Mouse (Mus musculus) layer of hippocampus, adult 9-11 months (tissue): Measurements from ENCODE around the gene Trim32.
A peak's percentile ranks its signal among the peaks of the same experiment; 100 is the strongest.

Source experiments
- DNase-seq: peaks from one replicate; pipeline ENCODE4 v3.0.0; 2022

Gene Trim32

DNA sequence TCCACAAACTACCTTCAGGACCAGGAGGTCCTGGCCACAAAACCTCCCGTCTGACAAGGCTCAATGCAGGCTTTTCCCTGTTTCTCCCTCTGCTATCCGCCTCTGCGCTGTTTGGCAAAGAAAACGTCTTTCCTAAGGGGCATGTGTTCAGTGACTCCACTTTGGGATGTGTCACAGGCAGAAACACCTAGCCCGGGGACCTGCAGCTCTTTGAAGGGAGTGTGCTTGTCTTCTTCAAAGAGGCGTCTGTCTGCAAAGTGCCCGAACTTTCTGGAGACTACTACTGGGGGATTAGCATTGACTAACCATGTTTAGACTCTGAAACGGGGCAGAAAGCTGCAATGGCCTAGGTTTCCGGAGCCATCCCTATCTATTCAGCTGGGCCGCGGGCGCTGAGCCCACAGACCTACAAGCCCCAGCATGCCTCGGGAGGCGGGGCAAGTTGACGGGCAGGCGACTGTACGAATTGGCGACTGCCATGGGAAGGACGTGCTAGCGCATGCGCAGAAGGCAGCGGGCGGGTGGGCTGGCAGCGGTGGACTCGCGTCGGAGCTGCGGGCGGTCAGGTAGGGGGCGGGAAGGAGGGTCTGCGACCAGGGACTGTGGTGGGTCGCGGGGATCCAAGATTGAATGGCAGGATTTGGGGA is at the start of gene Trim32:
Trim32 (plus strand) TSS at position 483 of the 647 bp plus-strand sequence.
- DNase-seq = peak; percentile 98

- no peak for DNase-seq
Observed at GRCm38 (mm10) chr4:65565493-65565892, 39.3 kb upstream of the Trim32 start.

DNA sequence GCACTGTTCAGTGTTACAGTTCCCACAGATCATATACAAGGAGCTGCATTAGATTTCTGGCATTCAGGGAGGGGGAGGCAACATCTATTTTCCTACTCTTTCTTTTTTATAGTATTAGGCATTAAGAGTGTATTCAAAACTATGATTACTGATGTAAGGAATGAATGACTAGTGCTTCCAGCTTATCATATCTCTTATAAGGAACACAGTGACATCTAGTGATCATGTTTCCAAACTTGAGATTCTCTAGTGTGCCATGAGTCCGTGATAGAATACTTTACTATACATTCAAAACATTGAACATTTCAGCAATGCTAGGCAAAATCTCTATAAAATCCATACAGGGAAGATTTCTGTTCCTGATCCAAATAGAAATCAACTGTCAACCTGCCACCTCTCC is 24.5 kb upstream of the Trim32 start:
- DNase-seq = no peak

GRCm38 (mm10) chr4:65586947-65587346 is 17.8 kb upstream of the Trim32 start:
- DNase-seq = no peak

- DNase-seq = no peak
Observed at GRCm38 (mm10) chr4:65589780-65590179, 15.0 kb upstream of the Trim32 start.

DNA sequence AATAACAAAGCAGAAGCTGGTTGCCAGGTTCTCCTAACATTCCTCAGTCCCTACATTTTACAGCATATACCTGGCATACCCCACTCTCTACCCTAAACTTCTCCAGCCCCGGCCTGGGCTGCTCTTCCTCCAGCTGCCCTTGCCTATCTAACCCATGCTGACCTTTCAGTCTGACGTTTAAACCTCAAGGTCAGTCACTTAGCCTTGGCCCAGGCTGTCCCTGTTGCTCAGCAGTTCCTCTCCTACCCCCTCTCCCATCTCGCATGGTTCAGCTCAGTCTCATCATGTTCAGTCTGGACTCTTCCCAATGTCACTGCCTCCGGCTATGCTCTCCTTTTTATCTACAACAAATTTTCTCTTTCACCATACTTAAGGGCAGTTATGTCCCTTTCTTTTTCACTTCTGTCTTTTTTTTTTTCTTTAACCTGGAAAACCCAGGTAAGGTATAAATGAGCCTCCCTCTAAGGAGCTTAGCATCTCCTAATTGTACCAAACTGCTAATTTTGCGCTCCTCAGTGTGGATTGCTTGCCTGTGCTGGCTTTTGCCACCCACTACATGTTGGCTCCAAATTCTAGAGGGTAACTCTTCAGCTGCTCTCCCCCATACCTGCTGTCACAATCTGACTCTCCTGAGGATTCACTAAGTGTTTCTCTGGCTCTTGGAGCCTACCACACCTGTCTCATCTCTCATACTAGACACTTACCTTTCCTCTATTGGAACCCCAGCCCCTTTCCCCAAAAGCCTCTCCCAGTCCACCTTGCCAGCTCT is 10.0 kb upstream of the Trim32 start:
- no peak for DNase-seq

DNA sequence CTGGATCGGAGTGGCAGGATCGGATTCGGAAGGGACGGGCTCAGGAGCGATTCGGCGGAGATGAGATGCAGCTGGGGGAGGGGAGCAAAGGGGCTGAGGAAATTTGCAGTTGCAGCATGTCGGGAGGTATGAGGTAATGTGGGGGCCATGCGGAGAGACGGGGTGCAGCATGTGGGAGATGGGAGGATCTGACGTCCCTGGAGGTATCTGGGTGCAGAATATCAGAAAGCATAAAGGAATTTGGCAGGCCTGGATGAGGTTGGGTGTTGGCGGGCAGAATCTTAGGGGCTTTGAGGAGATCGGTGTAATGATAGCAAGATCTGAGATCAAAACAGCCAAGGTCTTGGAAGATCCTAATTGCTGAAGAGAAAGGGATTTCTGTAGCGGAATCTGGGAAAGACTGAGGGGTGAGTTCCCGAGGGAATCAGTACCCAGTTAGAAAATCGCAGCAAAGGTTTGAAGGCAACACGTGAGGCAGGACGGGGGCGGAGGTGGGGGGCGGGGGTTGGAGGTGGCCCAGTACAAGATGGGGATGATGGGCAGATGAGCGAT is 441 bp downstream of the Trim32 start:
- DNase-seq = peak; percentile 76

DNA sequence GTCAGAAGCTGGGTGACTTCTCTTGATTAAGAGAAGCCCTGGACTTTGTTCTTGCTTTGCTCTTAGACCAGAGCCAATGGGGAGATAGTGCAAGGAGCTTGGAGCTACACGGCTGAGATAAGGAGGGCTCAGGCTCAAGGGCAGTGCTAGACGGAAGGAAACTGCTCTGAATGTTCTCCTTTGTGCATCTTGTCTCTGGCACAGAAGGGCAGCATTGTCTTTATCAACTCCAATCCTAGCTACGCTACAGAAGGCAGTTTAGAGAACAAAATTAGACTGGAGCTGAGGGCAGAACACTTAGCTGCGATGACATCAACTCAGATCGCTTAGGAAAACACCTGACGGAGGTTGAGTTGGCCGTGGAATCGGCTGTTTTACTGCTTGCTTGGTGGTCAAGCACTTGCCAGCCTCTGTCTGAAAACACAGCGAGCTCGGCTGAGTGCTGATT is 2.4 kb downstream of the Trim32 start:
- no peak for DNase-seq

DNA sequence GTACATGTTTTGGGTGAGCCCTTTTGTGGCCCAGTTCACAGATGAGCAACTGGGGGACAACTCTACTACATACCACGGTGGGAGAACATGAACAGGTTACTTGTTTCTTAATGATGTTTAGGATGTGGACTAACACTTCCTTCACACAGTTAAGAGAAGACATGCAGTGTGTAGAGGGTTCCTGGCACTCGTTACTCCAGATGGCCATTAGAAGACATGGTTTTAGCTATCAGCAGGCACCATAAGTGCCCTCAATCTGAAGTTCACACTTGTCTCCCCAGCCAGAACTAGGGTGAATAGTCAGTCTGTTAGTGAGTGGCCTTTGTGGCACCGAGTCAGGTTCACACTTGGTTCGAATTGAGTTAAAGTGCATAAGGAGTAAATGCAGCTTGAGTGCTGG is 3.3 kb downstream of the Trim32 start:
- DNase-seq = no peak

- DNase-seq = no peak
Observed at GRCm38 (mm10) chr4:65610329-65610728, 5.5 kb downstream of the Trim32 start.

- peak; percentile 67 for DNase-seq
Observed at GRCm38 (mm10) chr4:65610896-65611295, 6.1 kb downstream of the Trim32 start.

- DNase-seq = no peak
Observed at GRCm38 (mm10) chr4:65613135-65613534, 8.3 kb downstream of the Trim32 start.

- no peak for DNase-seq
Observed at GRCm38 (mm10) chr4:65620125-65620524, 15.3 kb downstream of the Trim32 start.

DNA sequence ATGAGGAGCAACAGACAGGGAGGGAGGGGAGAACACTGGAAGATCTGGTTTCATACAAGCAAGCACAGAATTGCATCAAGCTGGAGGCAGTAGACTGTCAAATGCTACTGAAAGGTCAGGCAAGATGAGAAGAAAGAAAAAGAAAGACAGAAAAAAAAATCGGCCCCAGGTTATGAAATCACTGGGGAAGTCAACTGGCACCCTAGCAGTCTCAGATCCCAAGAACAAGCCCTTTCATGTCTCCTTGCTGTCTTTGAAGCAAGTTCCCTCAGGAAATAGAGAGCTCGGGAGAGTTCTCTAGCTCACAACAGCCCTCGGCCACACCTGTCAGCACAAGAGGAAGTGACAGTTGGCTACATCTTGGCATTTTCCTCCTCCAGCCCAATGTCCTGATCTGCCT is 33.4 kb downstream of the Trim32 start:
- no peak for DNase-seq

GRCm38 (mm10) chr4:65642611-65643010 is 37.8 kb downstream of the Trim32 start:
- no peak for DNase-seq

GRCm38 (mm10) chr4:65654723-65655122 is 49.9 kb downstream of the Trim32 start:
- DNase-seq = peak; percentile 74

GRCm38 (mm10) chr4:65663176-65663575 is 58.4 kb downstream of the Trim32 start:
- DNase-seq = no peak
